Mouse (Mus musculus) adrenal gland (tissue): ENCODE results near the gene Plb1.

Experiments
- intact Hi-C: fragments of 180-260 bp; cut with DNase I; formaldehyde crosslinking; loops from one replicate; pipeline ENCODE4 v1.15.1; 2025
- long read RNA-seq, 2 experiments: library from polyadenylated mRNA; unstranded; transcript quantifications; one replicate each; pipeline ENCODE4 v2.0.0; 2020; ENCODE audit warnings: borderline replicate concordance in 1 of 2; ENCODE audit not compliant: insufficient replicate concordance in 1 of 2

Plb1 gene
- long read RNA-seq, experiment 1: 0 reads
- long read RNA-seq, experiment 2: 0 reads

DNA sequence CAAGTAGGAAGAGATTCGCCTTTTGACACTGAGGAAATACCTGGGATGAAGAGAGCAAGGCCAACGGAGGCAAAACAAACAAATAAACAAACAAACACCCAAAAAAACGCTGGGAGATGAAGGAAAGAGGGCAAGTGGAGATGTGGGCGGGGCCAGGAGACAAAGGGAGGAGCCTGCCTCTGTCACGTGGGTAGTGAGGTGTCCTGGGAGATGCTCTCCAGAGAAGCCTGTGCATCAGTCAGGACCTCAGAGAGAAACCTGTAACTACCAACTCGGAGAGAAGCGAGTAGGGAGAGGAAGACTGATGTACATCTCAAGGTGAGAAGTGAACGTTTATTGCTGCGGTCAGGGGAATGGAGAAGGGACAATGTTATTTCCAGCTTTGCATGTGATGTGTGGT lies at the start of gene Plb1:
Gene Plb1 (plus strand): TSS at position 235 of the 400 bp plus-strand sequence.
- intact Hi-C loops: no loop called here

DNA sequence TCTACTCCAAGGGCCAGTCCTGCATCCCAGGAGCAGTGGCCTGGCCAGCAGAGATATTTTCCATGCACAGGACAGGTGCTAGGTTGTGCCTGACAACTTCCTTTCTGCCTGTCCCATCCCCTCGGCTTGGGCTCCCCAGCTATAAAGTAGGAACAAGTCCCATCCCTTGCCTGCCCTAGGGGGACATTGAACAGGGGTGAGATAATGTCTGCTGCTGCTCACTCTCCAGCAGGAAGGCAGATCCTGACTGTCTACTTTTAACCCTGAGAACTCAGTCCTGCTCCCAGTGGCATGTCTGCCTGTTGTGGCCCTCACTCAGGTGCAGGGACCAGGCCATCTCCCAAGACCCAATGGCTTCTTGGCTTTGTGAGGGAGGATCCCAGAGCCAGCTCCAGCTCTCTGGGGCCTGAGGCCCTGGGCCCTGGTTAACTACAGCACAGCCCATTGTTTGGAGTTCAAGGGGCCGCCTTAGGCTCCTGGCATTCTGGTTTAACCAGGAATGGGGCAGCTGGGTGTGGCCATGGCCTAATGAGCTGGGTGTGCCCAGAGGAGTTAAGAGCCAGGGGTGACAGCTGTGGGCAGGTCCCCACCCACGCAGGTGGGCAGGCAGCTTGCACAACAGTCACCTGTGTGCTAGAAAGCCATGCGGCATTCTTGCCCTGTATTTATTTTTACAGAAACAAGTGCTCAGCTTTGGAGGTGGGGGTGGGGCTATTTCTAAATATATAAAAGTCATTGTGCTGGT lies 49.5 kb upstream of the Plb1 start:
- intact Hi-C loops: no loop called here

DNA sequence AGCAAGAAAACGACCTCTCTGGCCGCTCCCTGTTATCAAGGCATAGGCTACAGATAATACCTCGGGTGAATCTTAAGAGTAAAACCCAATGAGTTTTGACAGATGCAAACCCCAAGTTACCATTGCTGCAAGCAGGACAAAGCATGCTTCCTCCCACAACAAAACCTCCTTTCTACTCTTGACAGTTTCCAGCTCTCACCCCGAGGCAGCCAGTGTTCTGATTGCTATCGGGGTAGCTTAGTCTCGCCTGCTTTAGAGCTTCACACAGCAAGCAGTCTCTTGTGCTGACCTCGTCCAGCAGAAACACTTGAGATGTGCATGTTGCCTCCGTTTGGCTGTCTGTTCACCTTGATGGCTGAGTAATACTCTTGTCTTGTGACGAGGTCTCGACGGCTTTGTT lies 44.8 kb upstream of the Plb1 start:
- intact Hi-C loops: no loop called here

- intact Hi-C loops: loop anchor here (10.0 kb wide), 2 partner anchors 266 to 496 kb away; partner anchors contain the start of genes Babam2 and Rbks
Measured at GRCm38 (mm10) chr5:32191259-32191658, 41.2 kb upstream of the Plb1 start.

DNA sequence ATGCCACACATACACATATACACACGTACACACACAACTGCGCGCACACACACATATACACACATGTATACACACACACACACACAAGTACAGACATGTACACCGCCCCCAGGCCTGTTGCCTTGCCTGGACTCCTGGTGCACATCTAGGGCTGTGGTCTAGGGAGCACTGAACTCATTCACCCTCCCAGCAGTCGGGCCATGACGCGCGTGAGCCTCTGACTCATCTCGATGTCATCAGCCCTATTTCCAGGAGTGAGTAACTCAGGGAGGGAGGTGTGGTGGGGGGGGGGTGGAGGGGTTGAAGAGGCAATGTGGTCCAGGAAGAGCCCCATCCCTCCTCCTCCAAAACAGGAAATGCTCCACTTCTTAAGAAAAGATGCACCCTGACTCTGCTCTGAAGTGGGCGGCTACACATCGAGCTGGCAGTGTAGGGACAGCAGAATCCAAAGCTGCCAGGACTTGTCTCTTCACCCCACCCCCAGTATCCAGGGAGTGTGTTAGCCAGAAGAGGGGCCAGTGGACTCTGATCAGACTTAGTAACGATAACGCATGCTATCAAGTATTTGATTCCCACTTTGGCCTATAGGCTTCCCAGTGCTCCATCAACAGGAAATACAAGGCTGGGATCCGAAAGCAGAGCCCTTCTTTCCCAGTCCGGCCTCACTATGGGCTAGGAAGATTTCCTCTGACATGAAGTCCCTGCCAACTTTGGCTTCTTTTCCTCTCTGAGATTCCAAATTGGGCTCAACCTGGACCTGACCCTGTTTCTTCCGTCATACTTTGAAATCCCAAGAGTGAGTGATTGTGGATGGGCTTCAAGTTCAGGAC lies 40.3 kb upstream of the Plb1 start:
- intact Hi-C loops: loop anchor here (10.0 kb wide), 2 partner anchors 267 to 497 kb away; partner anchors contain the start of genes Babam2 and Rbks

GRCm38 (mm10) chr5:32194236-32194635 lies 38.3 kb upstream of the Plb1 start:
- intact Hi-C loops: loop anchor here (10.0 kb wide), 2 partner anchors 269 to 499 kb away; partner anchors contain the start of genes Babam2 and Rbks

- intact Hi-C loops: loop anchor here (5.0 to 10.0 kb wide), 4 partner anchors 49 to 599 kb away; partner anchors contain the start of genes Babam2, Mrpl33 and Rbks
Measured at GRCm38 (mm10) chr5:32195857-32196609, 36.5 kb upstream of the Plb1 start.

DNA sequence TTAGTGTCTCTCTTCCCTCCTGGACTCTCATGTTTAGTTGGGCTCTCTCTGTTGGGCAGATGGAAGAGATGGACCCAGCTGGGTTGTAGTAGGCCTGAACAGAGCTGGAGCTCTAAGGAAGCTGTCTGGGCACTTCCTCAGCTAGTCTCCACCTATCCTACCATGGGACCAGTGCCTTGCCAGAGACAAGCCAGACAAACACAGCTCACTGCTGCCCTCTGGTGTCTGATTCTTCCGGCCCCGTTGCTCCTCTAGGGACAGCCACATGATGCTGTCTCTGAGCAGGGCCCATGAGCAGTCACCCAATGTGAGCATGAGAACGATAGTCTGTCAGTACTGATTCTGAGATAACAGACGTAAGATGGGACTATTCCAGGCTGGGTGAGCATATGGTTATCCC lies 34.8 kb upstream of the Plb1 start:
- intact Hi-C loops: loop anchor here (2.0 to 10.0 kb wide), 5 partner anchors 50 to 635 kb away; partner anchors contain the start of genes Babam2, Mrpl33 and Rbks

- intact Hi-C loops: loop anchor here (2.0 to 10.0 kb wide), 5 partner anchors 52 to 636 kb away; partner anchors contain the start of genes Babam2, Mrpl33 and Rbks
Measured at GRCm38 (mm10) chr5:32199136-32199535, 33.4 kb upstream of the Plb1 start.

DNA sequence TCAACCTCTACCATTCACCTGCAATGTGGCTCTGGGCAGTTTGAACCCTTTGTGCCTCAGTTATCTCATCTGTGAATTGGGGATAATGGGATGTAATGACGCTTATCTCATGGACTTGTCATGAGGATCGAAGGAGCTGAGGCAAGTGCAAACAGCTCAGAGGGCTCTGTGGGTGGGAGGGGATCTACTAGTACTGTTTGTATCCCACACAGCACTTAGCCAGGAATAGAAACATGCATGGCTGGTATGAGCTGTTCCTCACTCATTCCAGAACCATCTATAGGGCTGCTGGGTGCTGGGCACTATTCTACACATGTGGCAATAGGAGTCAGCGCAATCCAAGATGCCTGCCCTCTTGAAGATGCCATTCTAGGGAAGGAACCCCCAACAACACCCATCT lies 32.9 kb upstream of the Plb1 start:
- intact Hi-C loops: loop anchor here (2.0 to 10.0 kb wide), 5 partner anchors 52 to 637 kb away; partner anchors contain the start of genes Babam2, Mrpl33 and Rbks

GRCm38 (mm10) chr5:32204653-32205052 lies 27.9 kb upstream of the Plb1 start:
- intact Hi-C loops: no loop called here

DNA sequence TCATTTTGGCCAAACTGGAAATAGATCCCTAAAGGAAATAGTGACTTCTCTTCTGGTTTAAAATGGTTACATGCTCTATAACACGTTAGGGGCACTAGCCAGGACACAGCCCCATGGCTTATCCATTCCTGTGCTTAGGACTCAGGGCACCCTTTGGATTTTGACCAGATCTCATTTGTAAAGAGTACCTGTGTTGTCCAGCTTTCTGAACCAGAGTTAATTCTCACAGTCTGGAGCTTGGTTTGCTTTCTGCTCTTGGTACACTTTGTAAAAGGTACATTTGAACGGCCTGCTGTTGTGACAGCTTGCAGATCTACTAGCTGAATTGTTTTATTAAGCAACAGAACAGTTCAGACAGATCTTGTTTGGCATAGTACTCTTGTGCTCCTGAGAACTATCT lies 25.8 kb upstream of the Plb1 start:
- intact Hi-C loops: no loop called here

DNA sequence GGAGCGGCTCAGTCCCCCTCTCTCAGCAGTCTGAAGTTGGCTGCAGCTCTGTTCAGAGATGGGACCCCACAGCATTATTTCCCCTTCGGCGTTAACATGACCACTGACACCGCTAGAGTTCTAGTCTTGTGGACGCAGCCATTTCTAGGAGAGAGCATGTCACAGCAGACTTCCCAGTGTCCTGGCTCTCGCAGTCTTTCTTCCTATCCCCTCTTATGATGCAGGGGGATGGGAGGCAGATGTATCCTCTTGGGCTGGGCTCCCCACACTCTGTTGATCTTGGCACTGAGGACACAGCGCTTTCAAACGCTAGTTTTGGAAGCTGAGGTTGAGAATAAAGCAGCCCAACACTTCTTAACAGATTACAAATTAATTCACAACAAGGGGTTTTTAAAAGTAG lies 24.0 kb upstream of the Plb1 start:
- intact Hi-C loops: no loop called here

DNA sequence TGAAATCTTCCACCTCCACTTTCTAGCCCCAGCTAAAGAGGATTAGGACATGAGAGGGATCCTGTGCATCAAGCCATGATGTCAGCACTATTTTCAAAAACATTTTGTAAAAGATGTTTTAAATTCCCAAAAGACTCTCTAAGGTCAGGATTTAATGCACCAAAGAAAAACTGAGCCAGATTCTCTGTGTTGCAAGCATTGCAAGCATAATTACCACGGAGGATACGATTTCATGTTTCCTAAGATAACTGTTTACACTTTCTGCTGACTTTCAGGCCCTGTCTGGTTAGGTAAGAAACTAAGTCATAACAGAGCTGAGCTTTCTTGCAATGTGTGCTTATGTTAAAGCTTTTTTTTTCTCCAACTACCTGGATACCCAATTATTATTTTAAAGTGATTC lies 21.5 kb upstream of the Plb1 start:
- intact Hi-C loops: loop anchor here (10.0 kb wide), 1 partner anchor 304 kb away; no protein-coding TSS in a partner anchor

DNA sequence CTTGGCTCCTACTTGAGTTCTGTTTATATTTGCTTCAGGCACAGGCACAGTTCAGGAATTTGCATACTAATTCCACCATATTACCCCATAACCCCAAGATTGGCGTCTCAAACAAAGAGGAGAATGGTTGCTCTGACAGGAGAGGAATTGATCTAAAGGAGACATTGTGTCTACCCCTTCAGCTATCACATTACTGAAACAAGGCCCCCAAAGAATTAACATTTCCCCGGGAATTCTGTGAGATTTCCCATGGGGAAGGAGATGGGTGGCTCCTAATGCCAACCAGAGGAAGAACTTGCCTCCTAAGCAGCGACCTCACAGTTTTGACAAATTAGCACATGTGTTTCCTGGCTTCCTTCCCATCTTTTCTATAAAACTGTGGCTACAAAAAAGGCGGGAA lies 18.8 kb upstream of the Plb1 start:
- intact Hi-C loops: loop anchor here (10.0 kb wide), 1 partner anchor 301 kb away; no protein-coding TSS in a partner anchor

GRCm38 (mm10) chr5:32215510-32215909 lies 17.0 kb upstream of the Plb1 start:
- intact Hi-C loops: loop anchor here (5.0 to 10.0 kb wide), 2 partner anchors 87 to 299 kb away; no protein-coding TSS in a partner anchor

GRCm38 (mm10) chr5:32216465-32216864 lies 16.0 kb upstream of the Plb1 start:
- intact Hi-C loops: loop anchor here (5.0 to 10.0 kb wide), 2 partner anchors 86 to 298 kb away; no protein-coding TSS in a partner anchor

GRCm38 (mm10) chr5:32217477-32217876 lies 15.0 kb upstream of the Plb1 start:
- intact Hi-C loops: loop anchor here (5.0 to 10.0 kb wide), 2 partner anchors 85 to 297 kb away; no protein-coding TSS in a partner anchor

DNA sequence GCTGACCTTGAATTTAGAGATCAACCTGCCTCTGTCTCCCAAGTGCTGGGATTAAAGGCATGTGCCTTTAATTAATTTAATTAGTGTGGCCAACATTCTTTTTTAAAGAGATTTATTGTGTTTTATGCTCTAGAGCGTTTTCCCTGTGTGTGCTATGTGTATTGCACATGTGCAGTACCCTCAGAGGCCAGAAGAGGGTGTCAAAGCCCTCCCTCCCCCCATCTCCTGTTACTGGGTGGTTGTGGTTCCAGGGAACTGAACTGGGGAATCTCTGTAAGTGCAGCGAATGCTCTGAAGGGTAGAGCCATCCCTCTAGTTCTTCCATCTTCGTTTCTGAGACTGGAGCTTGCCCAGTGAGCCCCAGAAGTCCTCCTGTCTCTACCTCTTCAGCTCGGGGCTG lies 2.1 kb upstream of the Plb1 start:
- intact Hi-C loops: no loop called here

GRCm38 (mm10) chr5:32239337-32239736 lies 6.8 kb downstream of the Plb1 start:
- intact Hi-C loops: no loop called here

- intact Hi-C loops: no loop called here
Measured at GRCm38 (mm10) chr5:32240741-32241140, 8.2 kb downstream of the Plb1 start.
